Mouse (Mus musculus): ENCODE measurements around the gene D6Ertd527e. TPM values are rescaled to one million over a fixed set of nuclear protein-coding genes. Genes with fewer than 3 reads are reported as not detected.

Gene D6Ertd527e
- polyA plus RNA-seq (2015; fragmentation: Nextera tagmentation; extraction: Ambion mirVana), result 0.18 and 0.36 TPM in 2 replicates

DNA sequence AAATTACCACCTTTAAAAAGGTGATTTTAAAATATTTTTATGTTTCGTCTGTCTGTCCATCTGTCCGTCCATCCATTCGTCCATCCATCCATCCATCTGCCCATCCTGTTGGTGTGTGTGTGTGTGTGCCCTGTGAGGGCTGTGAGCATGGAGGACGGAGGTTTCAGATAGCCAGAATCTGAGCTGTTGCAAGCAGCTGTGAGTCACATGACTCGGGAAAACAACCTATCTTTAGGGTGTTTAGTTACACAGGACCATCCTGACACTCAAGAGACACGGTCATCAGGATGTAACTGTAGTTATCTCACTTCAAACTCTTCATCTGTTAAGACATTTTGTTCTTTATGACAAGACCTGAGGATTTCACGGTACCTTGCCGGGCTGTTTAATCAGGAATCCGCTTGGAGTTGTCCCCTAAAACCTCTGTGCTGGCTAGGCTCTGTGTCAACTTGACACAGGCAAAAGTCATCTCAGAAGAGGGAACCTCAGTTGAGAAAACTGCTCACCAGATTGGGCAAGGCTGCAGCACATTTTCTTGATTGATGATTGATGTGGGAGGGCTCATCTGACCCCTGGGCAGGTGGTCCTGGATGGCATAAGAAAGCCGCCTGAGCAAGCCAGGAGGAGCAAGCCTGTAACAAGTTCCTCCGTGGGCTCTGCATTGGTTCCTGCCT is at the start of gene D6Ertd527e:
Gene D6Ertd527e, plus strand, starts transcription at position 624 of the 674 bp plus-strand sequence.
- ATAC-seq (ENCODE audit: low FRiP score), result no peak
- Histone ChIP-seq H3K36me3 (no peaks in the 10 kb centered on the region), H3K27ac (replicated peaks) (no peak within 1 kb of the TSS), H3K4me3 (replicated peaks) (no peak within 1 kb of the TSS), H3K4me1 (peaks cover 35% of the 10 kb centered on the region), H3K9me3 (replicated peaks) (no peaks in the 10 kb centered on the region), H3K9ac (replicated peaks) (no peak within 1 kb of the TSS), H3K27me3 (replicated peaks) (no peaks in the 10 kb centered on the region), H3K4me2 (no peak within 1 kb of the TSS)
- WGBS, result 87% methylated on average over 11 of the region's 11 CpGs

DNA sequence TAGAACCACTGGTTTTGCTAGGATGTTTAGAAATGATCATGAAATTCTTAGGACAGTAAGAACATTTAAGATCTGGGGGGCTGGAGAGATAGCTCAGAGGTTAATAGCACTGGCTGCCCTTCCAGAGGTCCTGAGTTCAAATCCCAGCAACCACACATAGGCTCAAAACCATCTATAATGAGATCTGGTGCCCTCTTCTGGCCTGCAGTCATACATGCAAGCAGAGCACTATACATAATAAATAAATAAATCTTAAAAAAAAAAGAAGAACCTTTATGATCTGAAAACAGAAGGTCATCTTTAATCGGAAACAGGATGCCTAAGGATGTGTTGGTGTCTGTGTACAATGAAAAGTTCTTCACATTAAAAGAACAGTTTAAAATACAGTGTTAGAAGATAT is 44.8 kb upstream of the D6Ertd527e start:
- Histone ChIP-seq H3K9ac (replicated peaks) (no peak overlapping the region), H3K4me3 (replicated peaks) (no peak overlapping the region), H3K9me3 (replicated peaks) (no peaks in the 10 kb centered on the region), H3K36me3 (peaks cover 81% of the 10 kb centered on the region), H3K4me2 (no peak overlapping the region), H3K27me3 (replicated peaks) (no peaks in the 10 kb centered on the region), H3K27ac (replicated peaks) (no peak overlapping the region), H3K4me1 (no peaks in the 10 kb centered on the region)
- 98% methylated on average over 1 of the region's 1 CpGs for WGBS
- no peak for ATAC-seq (ENCODE audit: low FRiP score)

- no peak overlapping the region for H3K9ac ChIP-seq (replicated peaks)
- H3K27ac ChIP-seq (replicated peaks), result no peak overlapping the region
- H3K4me1 ChIP-seq, result no peaks in the 10 kb centered on the region
- no peaks in the 10 kb centered on the region for H3K9me3 ChIP-seq (replicated peaks)
- ATAC-seq (ENCODE audit: low FRiP score), result no peak
- H3K4me2 ChIP-seq, result no peak overlapping the region
- H3K27me3 ChIP-seq (replicated peaks), result no peaks in the 10 kb centered on the region
- H3K36me3 ChIP-seq, result peaks cover 77% of the 10 kb centered on the region
- H3K4me3 ChIP-seq (replicated peaks), result no peak overlapping the region
- WGBS, result 93% methylated on average over 4 of the region's 4 CpGs
These were observed 41.0 kb upstream of the D6Ertd527e start for GRCm38 (mm10) chr6:87063586-87063985.

- Histone ChIP-seq H3K4me2 (no peak overlapping the region), H3K36me3 (peaks cover 85% of the 10 kb centered on the region), H3K4me3 (replicated peaks) (no peak overlapping the region), H3K9me3 (replicated peaks) (no peaks in the 10 kb centered on the region), H3K27me3 (replicated peaks) (no peaks in the 10 kb centered on the region), H3K4me1 (no peaks in the 10 kb centered on the region), H3K27ac (replicated peaks) (no peak overlapping the region), H3K9ac (replicated peaks) (no peak overlapping the region)
- ATAC-seq (ENCODE audit: low FRiP score), result no peak
- WGBS, result 97% methylated on average over 2 of the region's 2 CpGs
These were observed 36.3 kb upstream of the D6Ertd527e start for GRCm38 (mm10) chr6:87068209-87068608.

- Histone ChIP-seq H3K4me1 (no peaks in the 10 kb centered on the region), H3K4me2 (no peak overlapping the region), H3K36me3 (peaks cover 85% of the 10 kb centered on the region), H3K9me3 (replicated peaks) (no peaks in the 10 kb centered on the region), H3K27ac (replicated peaks) (no peak overlapping the region), H3K9ac (replicated peaks) (no peak overlapping the region), H3K4me3 (replicated peaks) (no peak overlapping the region), H3K27me3 (replicated peaks) (no peaks in the 10 kb centered on the region)
- 94% methylated on average over 7 of the region's 7 CpGs for WGBS
- ATAC-seq (ENCODE audit: low FRiP score), result no peak
These were observed 35.2 kb upstream of the D6Ertd527e start for GRCm38 (mm10) chr6:87069195-87069900.

DNA sequence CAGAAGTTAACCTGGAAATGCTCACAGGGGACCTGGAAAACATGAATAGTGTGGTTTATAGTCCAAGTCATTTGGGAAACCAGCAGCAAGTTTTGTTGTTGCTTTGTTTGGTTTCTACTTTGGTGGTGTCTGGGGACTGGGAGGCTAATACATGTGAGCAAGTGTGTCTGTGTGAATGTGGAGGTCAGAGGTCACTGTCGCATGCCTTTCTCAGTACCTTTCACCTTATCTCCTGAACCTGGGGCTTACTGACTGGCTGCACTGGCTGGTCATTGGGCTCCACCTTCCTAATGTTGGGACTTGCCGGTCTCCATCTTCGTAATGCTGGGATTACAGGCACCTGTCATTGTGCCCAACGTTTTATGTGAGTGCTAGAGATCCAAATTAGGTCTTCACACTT is 33.9 kb upstream of the D6Ertd527e start:
- no peak overlapping the region for H3K4me3 ChIP-seq (replicated peaks)
- H3K4me1 ChIP-seq, result no peaks in the 10 kb centered on the region
- H3K9ac ChIP-seq (replicated peaks), result no peak overlapping the region
- no peak for ATAC-seq (ENCODE audit: low FRiP score)
- no peak overlapping the region for H3K4me2 ChIP-seq
- H3K36me3 ChIP-seq, result peaks cover 74% of the 10 kb centered on the region
- 98% methylated on average over 4 of the region's 4 CpGs for WGBS
- no peaks in the 10 kb centered on the region for H3K27me3 ChIP-seq (replicated peaks)
- H3K27ac ChIP-seq (replicated peaks), result no peak overlapping the region
- no peaks in the 10 kb centered on the region for H3K9me3 ChIP-seq (replicated peaks)

DNA sequence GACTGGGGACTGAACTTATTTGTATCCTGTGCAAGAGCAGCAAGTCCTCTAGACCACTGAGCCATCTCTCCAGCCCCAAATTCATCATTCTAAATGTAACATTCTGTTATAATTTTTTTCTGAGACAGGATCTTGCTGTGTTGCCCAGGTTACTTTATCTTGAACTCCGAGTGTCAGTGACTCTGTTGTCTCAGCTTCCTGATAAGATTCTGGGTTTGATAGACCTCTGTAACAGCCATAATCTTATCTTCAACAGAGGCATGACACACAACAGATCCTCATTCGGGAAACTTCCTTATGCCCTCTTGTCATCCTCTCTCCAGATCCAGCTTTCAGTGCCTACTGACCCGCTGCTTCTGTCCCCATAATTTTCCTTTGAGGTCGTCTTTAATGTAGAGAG is 31.8 kb upstream of the D6Ertd527e start:
- no peaks in the 10 kb centered on the region for H3K27me3 ChIP-seq (replicated peaks)
- H3K9ac ChIP-seq (replicated peaks), result no peak overlapping the region
- H3K36me3 ChIP-seq, result peaks cover 76% of the 10 kb centered on the region
- H3K4me2 ChIP-seq, result no peak overlapping the region
- ATAC-seq (ENCODE audit: low FRiP score), result no peak
- H3K4me3 ChIP-seq (replicated peaks), result no peak overlapping the region
- no peaks in the 10 kb centered on the region for H3K4me1 ChIP-seq
- H3K27ac ChIP-seq (replicated peaks), result no peak overlapping the region
- no peaks in the 10 kb centered on the region for H3K9me3 ChIP-seq (replicated peaks)
- WGBS, result 89% methylated on average over 4 of the region's 4 CpGs

DNA sequence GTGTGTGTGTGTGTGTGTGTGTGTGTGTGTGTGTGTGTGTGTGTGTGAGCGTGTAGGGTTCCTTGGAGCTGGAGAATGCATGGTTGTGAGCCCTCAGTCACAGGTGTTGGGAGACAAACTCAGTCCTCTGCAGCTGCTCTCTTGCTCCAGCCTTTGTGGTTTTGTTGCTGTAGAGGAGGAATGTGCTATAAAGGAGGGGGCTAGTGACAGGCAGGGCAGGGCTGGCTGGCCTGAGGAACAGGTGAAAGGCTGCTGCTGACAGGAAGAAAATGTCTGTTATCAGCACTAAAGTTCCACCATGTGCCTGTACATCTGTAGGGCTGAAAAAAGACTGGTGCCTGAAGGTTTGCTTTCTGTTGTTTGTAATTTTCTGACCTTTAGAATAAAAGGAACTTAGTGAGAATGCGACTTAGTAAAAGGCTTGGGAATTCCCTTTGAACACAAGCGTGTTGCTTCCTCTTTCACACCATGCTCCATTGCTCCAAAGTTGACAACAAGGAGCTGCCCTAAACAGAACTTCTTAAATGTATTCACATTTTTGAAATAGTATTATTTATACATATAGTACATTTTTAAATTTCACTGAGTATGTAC is 29.4 kb upstream of the D6Ertd527e start:
- Histone ChIP-seq H3K4me1 (no peaks in the 10 kb centered on the region), H3K4me3 (replicated peaks) (no peak overlapping the region), H3K27ac (replicated peaks) (no peak overlapping the region), H3K4me2 (no peak overlapping the region), H3K9me3 (replicated peaks) (no peaks in the 10 kb centered on the region), H3K9ac (replicated peaks) (no peak overlapping the region), H3K27me3 (replicated peaks) (no peaks in the 10 kb centered on the region), H3K36me3 (peaks cover 71% of the 10 kb centered on the region)
- ATAC-seq (ENCODE audit: low FRiP score), result no peak
- WGBS, result 73% methylated on average over 3 of the region's 3 CpGs

GRCm38 (mm10) chr6:87079457-87079856 is 25.1 kb upstream of the D6Ertd527e start:
- no peak overlapping the region for H3K4me3 ChIP-seq (replicated peaks)
- H3K9ac ChIP-seq (replicated peaks), result no peak overlapping the region
- H3K27me3 ChIP-seq (replicated peaks), result no peaks in the 10 kb centered on the region
- WGBS, result 81% methylated on average over 4 of the region's 4 CpGs
- H3K4me1 ChIP-seq, result no peaks in the 10 kb centered on the region
- peaks cover 73% of the 10 kb centered on the region for H3K36me3 ChIP-seq
- ATAC-seq (ENCODE audit: low FRiP score), result no peak
- no peak overlapping the region for H3K4me2 ChIP-seq
- H3K27ac ChIP-seq (replicated peaks), result no peak overlapping the region
- no peaks in the 10 kb centered on the region for H3K9me3 ChIP-seq (replicated peaks)

DNA sequence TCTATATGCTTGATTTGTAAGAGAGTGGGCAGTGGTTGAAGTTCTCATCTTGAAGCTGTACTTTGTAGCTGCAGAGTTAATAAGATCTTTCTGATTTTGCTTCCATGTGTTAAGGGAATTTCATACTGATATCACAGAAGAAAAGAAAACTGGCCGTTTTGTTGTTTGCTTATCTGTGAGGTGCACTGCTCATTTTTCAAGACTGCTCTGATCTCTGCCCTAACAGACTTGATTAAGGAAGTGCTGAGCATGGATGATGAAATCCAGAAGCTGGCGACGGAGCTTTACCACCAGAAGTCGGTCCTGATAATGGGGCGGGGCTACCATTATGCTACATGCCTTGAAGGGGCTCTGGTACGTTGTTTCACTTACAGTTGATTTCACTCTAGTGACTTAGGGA is 19.5 kb upstream of the D6Ertd527e start:
- WGBS, result 84% methylated on average over 6 of the region's 6 CpGs
- H3K27ac ChIP-seq (replicated peaks), result no peak overlapping the region
- no peaks in the 10 kb centered on the region for H3K27me3 ChIP-seq (replicated peaks)
- H3K4me2 ChIP-seq, result no peak overlapping the region
- no peaks in the 10 kb centered on the region for H3K4me1 ChIP-seq
- no peaks in the 10 kb centered on the region for H3K9me3 ChIP-seq (replicated peaks)
- H3K36me3 ChIP-seq, result peaks cover 83% of the 10 kb centered on the region
- H3K4me3 ChIP-seq (replicated peaks), result no peak overlapping the region
- ATAC-seq (ENCODE audit: low FRiP score), result no peak
- H3K9ac ChIP-seq (replicated peaks), result no peak overlapping the region

DNA sequence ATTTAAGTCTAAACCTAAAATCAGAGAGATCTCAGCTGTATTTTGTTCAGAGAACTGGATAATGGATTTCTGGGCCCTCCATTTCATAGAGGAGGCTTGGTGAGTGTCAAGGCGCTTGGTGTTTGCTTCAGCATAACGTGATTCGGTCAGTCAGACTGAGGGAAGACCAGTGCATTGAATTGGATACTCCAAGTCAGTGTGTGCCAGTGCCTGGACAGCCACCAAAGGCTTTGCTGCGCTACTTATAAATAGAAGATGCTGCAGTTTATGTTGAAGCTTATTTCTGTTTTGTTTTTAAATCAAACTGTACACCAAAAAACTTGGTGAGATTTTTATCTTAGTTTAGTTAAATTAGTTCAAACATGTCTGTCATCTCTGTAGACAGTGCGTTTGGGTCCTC is 16.2 kb upstream of the D6Ertd527e start:
- no peak overlapping the region for H3K4me3 ChIP-seq (replicated peaks)
- H3K4me2 ChIP-seq, result no peak overlapping the region
- no peak overlapping the region for H3K9ac ChIP-seq (replicated peaks)
- WGBS, result 92% methylated on average over 5 of the region's 5 CpGs
- no peaks in the 10 kb centered on the region for H3K27me3 ChIP-seq (replicated peaks)
- H3K9me3 ChIP-seq (replicated peaks), result no peaks in the 10 kb centered on the region
- H3K27ac ChIP-seq (replicated peaks), result no peak overlapping the region
- peaks cover 62% of the 10 kb centered on the region for H3K36me3 ChIP-seq
- H3K4me1 ChIP-seq, result no peaks in the 10 kb centered on the region
- no peak for ATAC-seq (ENCODE audit: low FRiP score)

GRCm38 (mm10) chr6:87090877-87091276 is 13.7 kb upstream of the D6Ertd527e start:
- Histone ChIP-seq H3K36me3 (peaks cover 37% of the 10 kb centered on the region), H3K9me3 (replicated peaks) (no peaks in the 10 kb centered on the region)
- 86% methylated on average over 3 of the region's 3 CpGs for WGBS

More at GRCm38 (mm10) chr6:87090877-87091276, 13.7 kb upstream of the D6Ertd527e start:
- Histone ChIP-seq H3K27me3 (replicated peaks) (no peaks in the 10 kb centered on the region), H3K27ac (replicated peaks) (no peak overlapping the region), H3K4me3 (replicated peaks) (no peak overlapping the region), H3K4me1 (no peaks in the 10 kb centered on the region), H3K4me2 (no peak overlapping the region), H3K9ac (replicated peaks) (no peak overlapping the region)
- ATAC-seq (ENCODE audit: low FRiP score), result no peak
